Mouse (Mus musculus): ENCODE measurements around the gene Sipa1l3.

The Sipa1l3 gene

DNA sequence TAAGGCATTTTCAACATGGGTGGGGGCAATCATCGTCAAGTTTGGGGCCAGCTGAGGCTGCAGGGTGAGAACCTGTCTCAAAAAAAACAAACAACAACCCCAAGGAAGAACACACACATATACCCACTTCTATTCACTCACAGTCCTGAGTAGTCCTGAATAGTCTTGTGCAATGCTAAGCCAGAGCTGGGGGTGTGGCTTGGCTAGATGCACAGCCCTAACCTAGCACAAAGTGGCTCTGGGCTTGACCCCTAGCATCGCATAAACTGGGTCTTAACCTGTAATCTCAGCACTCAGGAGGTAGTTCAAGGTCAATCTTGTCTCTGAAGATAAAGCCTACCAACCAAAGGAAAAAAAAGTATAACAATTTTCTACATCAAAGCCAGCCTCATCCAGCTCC, 101.5 kb downstream of the Sipa1l3 start:
- DNase-seq (ENCODE audit: low spot score in 2 of 2) = no peak

DNA sequence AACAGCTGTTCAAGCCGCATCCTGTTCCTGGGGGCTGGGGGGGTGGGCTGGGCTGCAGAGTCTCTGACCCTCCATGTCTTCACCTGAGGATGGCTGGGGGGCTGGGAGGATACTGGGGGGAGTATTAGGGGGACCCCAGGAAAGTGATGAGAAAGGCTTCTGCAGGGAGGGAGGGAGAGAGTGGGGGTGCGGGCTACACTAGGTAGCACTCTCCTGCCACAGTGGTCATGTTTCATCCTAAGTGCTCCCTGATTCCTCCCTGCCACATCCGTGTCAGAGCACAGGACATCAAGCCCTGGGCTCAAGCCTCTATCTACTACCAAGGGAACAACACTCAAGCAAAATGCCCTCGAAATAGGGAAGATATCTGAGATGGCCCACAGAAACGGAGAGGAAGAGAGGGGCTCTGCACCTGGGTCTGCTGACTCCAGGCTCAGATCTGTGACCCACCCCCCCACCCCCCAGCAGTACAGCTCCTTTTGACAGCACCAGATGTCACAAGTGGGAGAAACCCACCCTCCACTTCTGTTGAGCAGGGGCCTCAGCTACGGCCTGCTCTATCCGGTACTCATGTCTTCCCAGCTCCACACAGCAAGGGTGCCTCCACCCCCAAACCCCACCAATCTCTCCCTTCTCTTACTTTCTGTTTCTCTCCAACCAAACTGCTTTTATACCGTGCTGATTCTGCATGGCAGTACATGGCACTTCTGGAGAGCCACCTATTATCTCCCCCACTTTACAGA, 106.4 kb downstream of the Sipa1l3 start:
- no peak for DNase-seq (ENCODE audit: low spot score in 2 of 2)

DNA sequence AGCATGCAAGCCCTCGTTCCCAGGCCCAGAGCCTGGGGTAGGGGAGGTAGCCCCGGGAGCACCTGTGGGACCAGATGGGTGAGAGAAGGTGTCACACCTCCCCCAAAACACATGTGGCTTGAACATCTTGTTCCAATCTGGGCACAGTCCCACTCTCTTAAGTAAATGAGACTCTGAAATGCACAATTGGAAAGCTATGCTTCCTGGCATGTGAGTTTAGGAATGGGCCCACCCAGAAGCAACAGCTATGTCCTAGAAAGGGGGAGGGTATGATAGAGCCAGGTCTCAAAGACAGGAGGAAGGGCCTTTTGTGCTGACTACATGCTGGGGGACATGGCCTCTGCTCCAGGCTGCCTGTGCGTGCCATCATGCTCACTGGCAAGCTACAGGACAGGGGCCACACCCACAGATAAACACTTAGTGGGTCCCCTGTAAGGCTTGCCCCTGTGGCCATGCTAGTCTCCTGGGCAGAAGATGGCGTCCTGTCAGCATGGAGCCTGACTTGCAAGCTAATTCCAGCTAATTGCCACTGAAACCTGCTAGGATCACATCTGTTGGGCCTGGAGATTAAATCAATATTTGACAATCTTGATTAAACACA, 107.1 kb downstream of the Sipa1l3 start:
- no peak for DNase-seq (ENCODE audit: low spot score in 2 of 2)

DNA sequence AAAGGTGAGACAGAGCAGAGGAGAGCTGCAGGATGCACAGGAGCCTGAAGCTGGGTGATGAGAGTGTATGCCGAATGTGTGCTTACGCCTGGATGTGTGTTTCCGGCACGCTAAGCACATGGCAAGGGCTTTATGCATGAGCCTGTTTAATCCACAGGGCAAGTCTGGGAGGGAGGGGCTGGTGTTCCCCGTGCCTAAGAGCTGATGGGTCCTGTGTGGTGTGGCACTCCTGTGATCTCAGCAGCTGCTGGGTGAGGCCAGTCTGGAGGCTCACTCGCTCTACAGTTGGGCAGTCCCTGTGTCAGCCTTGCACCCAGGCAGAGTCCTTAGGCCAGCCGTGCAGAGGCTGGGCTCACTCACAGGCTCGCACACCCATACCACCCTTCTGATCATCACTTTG, 108.0 kb downstream of the Sipa1l3 start:
- no peak for DNase-seq (ENCODE audit: low spot score in 2 of 2)

DNA sequence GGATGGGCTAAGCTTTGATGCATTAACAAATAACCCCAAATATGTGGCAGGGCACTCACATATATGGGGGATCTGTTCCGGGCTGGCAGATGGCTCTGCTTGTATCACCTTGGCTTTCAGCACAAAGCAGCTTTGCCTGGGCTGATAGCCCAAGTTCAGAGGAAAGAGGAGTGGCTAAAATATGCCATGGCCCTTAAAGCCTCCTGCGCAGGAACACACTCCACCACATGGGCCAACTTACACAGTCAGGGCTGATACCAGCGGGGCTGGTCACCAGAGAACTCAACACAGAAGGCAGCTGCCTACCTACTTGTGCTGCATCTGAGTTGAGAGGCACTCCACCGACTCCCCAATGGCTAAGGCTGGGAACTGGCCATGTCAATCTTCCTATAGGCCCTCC, 111.6 kb downstream of the Sipa1l3 start:
- DNase-seq (ENCODE audit: low spot score in 2 of 2) = no peak

DNA sequence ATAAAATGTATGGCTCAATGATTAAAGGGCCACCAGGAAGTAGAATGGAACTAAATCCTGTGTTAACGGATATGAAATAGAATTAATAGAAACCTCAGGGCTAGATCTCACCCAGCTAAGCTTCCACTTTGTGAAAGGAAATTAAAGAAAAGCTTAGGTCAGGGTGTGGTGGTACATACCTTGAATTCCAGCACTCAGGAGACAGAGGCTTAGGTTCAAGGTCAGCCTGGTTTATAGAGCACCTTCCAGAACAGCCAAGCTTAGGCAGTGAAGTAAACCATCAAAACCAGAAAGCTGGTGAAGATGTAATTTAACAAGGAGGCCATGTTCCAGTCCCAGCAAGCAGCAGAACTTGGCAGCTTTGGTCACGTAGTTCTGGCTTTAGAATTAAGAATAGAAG, 114.3 kb downstream of the Sipa1l3 start:
- DNase-seq (ENCODE audit: low spot score in 2 of 2) = no peak

DNA sequence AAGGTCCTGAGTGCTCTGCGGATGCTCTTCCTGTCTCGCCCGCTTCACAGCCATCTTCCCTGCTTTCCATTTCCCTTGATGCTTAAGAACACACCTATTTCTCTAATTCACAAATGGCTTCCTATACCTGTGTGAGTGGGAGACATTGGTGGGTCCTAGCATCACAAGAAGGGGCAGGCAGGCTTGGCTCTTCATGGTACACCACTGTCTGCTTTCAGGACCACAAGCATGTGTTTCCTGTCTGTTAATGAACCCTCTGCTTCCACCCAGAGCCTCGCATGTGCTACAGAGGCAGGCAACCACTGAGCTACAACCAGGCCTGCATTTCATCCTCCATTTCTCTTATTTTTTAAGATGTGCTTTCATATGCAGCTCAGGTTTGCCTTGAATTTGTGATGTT, 116.4 kb downstream of the Sipa1l3 start:
- no peak for DNase-seq (ENCODE audit: low spot score in 2 of 2)

DNA sequence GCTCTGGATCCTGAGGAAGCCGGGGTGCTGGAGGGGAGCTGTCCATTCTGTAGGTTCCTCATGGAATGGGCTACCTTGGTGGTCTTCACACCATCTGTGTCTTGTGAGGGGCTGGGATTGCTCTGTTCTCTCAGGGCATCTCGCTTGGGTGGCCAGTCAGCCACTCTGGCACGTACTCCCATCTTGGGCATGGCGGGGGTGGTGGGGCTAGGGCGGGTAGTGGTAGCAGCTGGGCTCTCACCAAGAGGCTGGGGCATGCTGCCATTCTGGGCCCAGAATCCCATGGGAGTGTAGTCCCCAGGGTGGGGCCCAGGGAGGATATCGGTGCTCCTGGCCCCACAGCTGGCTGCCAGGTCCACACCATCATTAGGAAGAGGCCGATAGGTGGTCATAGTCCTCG, 118.0 kb downstream of the Sipa1l3 start:
- no peak for DNase-seq (ENCODE audit: low spot score in 2 of 2)

DNA sequence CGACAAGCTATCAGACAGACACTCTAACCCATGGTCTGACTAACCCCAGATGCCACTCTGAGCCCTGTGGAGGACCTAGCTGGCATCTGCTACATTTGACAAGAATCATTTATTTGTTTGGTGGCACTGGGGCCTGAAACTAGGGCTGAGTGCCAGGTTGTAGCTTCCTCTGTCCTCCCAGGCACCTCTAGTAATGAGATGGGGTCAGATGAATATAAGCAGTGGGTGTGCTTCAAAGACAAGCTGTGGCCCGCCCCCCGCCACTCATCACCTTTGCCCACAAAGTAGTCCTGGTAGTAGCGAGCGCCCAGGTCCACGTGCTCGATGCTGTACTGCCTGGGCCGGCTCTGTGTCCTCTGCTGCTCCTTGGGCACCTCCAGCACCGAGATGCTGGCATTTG, 119.4 kb downstream of the Sipa1l3 start:
- DNase-seq (ENCODE audit: low spot score in 2 of 2) = no peak

DNA sequence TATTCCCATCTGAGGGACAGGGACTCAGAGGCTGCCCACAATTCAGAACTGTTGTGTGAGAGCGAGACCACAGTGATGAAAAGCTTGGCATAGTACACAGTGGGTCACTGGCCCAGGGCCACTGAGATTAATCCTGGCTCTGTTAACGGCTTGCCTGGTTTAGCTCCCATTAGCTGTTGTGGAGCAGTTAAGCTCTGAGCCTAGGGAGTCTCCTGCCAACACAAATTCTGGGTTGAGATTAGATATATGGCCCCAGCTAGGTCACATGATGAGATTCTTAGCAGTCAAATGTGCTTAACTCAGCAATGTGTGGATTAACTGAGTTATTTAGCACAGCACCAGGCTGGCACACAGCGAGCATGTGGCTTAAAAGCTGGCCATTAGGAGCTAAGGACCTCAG, 121.0 kb downstream of the Sipa1l3 start:
- DNase-seq (ENCODE audit: low spot score in 2 of 2) = no peak

DNA sequence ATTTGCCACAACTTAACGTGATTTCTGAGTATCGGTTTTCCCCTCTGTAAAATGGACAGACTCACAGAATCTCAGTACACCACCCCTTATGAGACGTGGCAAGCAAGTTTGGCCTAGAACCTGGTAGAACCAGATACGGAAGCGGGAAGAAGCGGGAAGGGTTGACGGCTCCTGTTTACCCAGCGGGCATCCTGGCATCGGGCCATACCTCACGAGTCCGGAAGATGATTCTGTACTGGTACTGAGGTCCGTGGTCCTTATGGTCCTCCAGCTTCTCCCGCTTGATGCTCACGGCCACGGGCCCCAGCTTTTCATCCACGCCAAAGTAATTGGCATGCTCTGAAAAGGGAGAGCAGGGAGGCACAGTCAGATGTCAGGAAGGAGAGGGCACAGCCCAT, 121.5 kb downstream of the Sipa1l3 start:
- DNase-seq (ENCODE audit: low spot score in 2 of 2) = no peak

DNA sequence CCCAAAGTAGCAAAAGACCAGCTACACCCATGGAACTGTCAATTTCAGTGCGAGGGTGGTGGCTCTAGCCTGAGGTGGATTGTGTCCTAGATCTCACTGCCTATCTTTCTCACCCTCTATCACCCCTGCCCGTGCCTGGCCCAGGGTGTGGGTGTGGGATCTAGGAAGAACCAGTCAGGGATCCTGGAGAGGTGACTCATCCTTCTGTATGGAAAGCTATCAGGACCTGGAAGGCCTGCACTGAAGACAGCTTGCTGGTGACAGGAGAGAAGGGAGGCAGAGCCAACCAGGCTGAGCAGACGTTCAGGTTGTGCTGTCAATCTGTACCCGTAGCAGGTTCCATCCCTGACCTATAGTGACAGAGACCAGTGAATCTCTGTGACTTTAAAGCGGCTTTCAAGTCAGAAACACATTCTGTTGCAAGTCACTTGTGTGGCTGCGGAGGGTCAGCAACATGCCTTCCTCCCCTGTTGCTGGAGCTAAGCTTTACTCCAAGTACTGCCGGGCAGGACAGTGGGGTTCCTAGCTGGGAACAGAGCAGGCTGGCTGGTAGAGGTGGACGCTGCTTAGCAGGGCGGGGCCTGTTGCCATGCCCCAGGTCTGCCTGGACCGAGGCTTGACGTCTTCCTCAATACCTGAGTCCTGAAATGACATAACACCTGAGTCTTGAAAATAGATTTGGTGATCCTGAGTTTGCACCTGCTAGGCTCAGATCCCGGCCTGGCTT, 122.1 kb downstream of the Sipa1l3 start:
- DNase-seq (ENCODE audit: low spot score in 2 of 2) = no peak

DNA sequence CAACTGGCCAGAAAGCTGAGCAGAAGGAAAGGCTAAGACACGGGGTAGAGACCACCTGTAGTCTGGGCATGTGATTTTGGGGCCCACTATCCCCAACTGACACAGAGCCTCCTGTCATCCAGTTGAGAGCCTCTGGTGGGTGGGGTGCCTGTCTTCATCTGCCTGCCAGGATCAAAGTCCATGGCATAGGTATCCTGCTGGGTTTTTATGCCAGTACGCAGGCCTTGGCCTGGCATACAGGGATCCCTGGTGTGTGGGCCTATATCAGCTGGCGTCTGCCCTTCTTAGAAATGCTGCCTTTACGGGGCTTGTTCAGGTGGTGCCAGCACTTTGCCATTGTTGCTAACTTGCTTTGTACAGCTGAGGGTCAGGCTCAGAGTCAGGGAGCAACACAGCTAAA, 123.3 kb downstream of the Sipa1l3 start:
- no peak for DNase-seq (ENCODE audit: low spot score in 2 of 2)

DNA sequence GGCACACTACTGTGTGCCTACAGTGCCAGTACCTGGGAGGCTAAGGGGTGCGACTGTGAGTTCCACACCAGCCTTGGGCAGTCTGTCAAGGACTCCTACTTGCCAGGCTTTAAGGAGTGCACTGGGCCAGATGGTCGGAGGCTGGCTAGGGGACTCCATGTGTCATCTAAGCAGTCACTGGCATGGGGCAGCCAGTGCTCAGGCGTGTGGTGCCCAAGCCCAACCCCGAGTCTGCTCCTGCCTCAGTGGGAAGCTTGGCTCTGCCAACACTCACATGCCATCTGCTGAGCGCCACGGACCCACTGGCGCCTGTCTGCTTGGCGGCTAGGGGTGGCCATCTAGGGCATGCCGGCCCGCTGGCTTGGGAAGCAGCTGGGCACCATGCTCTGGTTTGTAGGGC, 125.1 kb downstream of the Sipa1l3 start:
- DNase-seq (ENCODE audit: low spot score in 2 of 2) = no peak

DNA sequence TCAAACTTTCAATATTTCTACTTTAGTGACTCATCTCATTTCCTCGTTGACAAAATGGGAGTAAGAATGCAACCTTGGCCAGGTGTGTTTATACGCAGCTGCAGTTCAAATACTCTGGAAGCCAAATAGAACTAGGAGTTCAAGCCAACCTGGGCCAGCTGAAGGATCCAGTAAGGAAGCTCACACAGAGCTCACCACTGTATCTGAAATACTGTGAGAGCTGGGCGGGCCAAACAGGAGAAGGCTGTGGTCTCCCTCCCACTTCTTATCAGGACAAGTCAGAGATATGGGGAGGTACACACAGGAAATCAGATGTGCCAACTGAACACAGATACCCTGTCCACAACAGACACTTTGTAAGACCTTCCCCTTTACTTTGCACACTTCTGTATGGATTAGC, 125.6 kb downstream of the Sipa1l3 start:
- no peak for DNase-seq (ENCODE audit: low spot score in 2 of 2)

DNA sequence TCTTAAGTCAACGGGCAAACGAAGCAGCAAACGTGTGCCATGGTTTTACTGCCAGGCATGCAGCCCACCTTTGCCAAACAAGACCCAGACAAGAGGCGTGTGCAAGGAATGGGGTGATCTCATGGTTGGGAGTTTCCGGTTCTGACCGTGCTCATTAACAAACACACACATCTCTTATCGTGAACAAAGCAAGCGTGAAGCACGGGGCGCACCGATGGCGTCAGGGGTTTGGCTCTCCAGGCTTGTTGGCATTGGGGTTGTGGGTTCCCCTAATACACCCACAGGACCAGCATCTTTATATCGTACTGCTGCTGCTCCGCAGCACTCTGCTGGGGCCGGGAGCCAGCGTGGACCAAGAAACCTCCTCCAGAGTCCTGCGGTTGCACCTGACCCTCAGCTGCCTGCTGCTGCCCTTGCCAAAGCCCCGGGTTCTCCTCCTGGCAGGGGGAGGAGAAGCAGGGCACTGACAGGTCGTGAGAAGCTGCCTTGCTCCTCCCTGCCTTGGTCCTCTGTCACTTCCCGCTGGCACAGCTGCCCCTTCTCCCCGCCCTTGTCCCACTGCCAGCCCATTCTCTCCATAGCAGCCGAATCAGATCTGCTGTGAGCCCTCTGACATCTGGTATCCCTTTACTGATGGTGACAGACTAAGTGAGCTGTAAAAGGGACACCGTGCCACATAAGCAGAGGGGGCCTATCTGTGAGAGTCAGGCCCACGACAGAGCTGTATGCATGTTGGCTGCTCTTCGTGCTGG, 126.5 kb downstream of the Sipa1l3 start:
- DNase-seq (ENCODE audit: low spot score in 2 of 2) = no peak

DNA sequence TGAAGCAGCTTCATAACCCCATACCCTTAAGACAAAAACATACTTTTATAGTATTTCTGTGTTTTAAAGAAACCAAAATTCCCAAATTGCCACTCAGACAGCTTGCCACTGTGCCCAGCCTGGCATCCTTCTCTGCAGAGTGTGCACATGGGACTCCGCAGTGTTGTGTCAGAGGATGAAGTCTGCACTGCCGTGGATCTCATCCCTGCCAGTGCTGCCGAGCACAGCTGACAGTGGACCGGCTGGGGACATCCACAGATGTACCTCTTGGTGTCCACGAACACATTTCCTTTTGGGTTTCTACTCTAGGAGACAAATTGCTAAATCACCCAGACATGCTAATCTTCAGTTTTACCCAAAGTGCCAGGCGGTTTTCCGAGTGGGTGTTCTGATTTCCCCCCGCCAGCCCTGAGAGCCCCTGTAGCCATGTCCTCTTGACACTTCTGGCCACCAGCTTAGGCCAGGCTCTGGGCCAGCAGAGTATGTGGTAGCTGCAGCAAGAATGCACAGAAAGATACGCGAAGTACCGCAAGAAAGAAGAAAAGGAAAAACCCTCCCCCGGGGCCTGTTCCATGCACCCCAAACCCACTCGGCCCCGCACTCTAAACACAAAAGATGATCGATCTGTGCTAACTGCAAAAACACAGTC, 127.2 kb downstream of the Sipa1l3 start:
- DNase-seq (ENCODE audit: low spot score in 2 of 2) = no peak

DNA sequence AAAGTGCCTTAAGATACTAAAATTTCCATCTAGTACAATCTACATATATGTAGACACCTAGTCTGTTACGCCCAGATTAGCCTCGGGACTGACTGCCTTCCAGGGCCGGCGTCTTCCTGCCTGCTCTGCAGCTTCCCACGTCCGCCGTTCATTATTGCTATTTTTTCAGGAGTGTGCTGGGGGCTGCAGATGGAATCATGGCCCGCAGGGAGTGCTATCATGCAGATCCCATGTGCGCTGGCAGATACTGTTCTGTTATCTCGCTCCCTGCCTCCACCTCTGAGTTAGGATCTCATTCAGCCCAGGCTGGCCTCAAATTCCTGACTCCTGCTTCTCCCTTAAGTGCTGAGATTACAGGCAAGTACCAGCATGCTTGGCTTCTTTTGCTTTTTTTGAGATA, 128.2 kb downstream of the Sipa1l3 start:
- DNase-seq (ENCODE audit: low spot score in 2 of 2) = no peak

DNA sequence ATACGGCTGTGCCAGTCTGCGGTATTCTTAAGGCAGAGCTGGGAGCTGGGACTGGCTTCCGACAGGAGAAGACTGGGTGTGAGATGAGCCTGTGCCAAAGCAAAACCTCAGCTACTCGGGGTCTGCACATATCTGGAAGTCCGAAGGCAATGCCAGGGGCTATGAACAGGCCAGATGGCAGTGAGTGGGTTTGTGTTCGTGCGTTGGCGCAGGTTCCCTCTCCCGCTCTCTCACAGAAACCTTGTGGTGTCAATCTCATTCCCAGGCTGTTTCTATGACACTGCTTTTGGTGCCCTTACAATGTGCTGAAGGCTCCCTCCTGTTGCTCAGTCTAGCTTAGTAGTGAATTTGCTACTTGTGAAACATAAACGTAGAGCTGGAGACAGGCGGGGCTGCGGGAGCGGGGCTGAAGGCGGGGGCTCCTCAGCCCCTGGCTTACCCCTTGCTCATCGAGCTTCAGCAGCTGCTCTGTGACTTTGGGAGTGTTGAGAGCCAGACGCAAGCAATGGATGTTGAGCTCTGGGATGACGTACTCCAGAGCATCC, 130.8 kb downstream of the Sipa1l3 start:
- DNase-seq (ENCODE audit: low spot score in 2 of 2) = no peak

DNA sequence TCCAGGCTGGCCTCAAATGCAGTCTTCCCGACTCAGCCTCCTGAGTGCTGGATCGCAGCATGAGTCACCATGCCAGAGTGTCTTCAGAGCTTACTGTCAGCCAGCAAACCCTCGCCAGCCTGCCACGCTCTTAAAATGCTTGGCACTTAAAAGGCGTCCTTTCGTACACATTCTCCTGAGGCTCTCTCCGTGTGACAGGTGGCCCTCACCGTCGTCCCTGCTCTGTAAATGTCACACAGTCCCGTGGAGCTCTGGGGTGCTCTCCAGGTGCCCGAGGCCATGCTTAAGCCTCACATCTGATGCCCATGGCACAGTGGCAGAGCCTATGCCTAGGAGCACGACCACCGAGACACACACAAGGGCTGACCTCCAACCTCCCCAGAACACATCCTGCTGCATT, 132.1 kb downstream of the Sipa1l3 start:
- DNase-seq (ENCODE audit: low spot score in 2 of 2) = no peak

DNA sequence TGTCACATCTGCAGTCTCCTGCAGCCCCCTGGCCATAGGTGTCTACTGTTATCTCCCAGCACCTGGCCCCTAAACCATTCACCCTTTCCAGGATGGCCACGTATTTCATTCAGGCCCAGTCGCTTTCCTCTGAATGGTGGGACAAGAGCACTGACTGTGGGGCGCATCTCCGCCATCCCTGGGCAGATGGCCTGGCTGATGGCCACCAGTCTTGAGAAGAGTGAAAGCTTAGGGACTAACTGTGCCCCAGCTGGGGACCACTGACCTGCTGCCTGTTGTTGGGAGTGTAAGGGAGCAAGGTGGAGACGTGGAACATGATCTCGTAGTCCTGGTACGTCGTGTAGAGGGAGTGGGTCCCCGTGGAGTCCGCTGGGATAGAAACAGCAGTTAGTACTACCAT, 132.7 kb downstream of the Sipa1l3 start:
- DNase-seq (ENCODE audit: low spot score in 2 of 2) = no peak

DNA sequence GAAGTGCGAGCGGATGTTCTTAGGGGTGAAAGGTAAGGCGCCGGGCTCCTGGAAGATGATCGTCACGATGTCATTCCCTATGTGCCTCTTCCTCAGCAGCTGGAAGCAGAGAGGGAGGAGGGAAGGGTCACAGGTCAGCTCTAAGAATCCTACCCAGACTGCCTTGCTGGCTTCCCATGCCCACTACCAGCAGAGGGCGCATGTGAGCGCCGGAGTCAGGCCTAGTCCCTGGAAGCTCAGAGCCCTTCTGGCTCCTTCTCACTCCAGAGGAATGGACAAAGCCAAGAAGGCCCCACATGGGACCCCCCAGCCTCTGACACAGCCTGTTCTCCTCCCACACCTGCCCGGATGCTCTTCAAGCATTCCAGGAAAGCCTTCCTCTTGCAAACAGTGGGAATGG, 135.2 kb downstream of the Sipa1l3 start:
- DNase-seq (ENCODE audit: low spot score in 2 of 2) = peak; percentile 49 to 65
